Mouse (Mus musculus): Measurements from ENCODE around the gene Tmed8. TPM values are rescaled to one million over a fixed set of nuclear protein-coding genes. Genes with fewer than 3 reads are reported as not detected.
"Not testable (repeated sequence)": the region's sequence is repeated elsewhere in the genome, so short reads cannot be mapped to it uniquely, and the experiment has no call there.

Tmed8 gene
- polyA plus RNA-seq, 1 experiment from 2014 or later: 3.8 TPM

- WGBS: 65% methylated on average over 2 of the region's 2 CpGs
- H3K4me2 ChIP-seq (ENCODE audit: low read length): no peak overlapping the region
Observed at GRCm38 (mm10) chr12:87216053-87216452, 15.8 kb upstream of the Tmed8 start.

GRCm38 (mm10) chr12:87212844-87213606, 12.8 kb upstream of the Tmed8 start:
- H3K9me3 ChIP-seq (replicated peaks; ENCODE audit: control insufficient read depth, low read length): no peaks in the 10 kb centered on the region
- no peak overlapping the region for H3K4me2 ChIP-seq (ENCODE audit: low read length)
- no peaks in the 10 kb centered on the region for H3K4me1 ChIP-seq (ENCODE audit: control insufficient read depth, insufficient read depth, low read length)
- no peaks in the 10 kb centered on the region for H3K27me3 ChIP-seq (replicated peaks; ENCODE audit: control insufficient read depth, insufficient read depth, low read length)
- WGBS: 69% methylated on average over 2 of the region's 2 CpGs
- no peaks in the 10 kb centered on the region for H3K36me3 ChIP-seq (ENCODE audit: control insufficient read depth, insufficient read depth, low read length)
- H3K27ac ChIP-seq (ENCODE audit: low read depth, low read length): no peak overlapping the region
- ATAC-seq: no peak
- no peak overlapping the region for H3K4me3 ChIP-seq (ENCODE audit: low read depth, low read length)
- DNase-seq (ENCODE audit: low spot score): no peak
- no peak overlapping the region for H3K9ac ChIP-seq (ENCODE audit: low read length)

More at GRCm38 (mm10) chr12:87216053-87216452, 15.8 kb upstream of the Tmed8 start:
- Histone ChIP-seq H3K27me3 (replicated peaks; ENCODE audit: control insufficient read depth, insufficient read depth, low read length) (no peaks in the 10 kb centered on the region), H3K4me1 (ENCODE audit: control insufficient read depth, insufficient read depth, low read length) (no peaks in the 10 kb centered on the region), H3K36me3 (ENCODE audit: control insufficient read depth, insufficient read depth, low read length) (no peaks in the 10 kb centered on the region), H3K9ac (ENCODE audit: low read length) (no peak overlapping the region), H3K9me3 (replicated peaks; ENCODE audit: control insufficient read depth, low read length) (no peaks in the 10 kb centered on the region), H3K27ac (ENCODE audit: low read depth, low read length) (no peak overlapping the region), H3K4me3 (ENCODE audit: low read depth, low read length) (no peak overlapping the region)
- no peak for ATAC-seq
- DNase-seq (ENCODE audit: low spot score): no peak

- not testable (repeated sequence) for H3K27me3 ChIP-seq (replicated peaks; ENCODE audit: control insufficient read depth, insufficient read depth, low read length); H3K36me3 ChIP-seq (ENCODE audit: control insufficient read depth, insufficient read depth, low read length); H3K4me1 ChIP-seq (ENCODE audit: control insufficient read depth, insufficient read depth, low read length); H3K9ac ChIP-seq (ENCODE audit: low read length); DNase-seq (ENCODE audit: low spot score); H3K4me2 ChIP-seq (ENCODE audit: low read length); H3K4me3 ChIP-seq (ENCODE audit: low read depth, low read length); H3K9me3 ChIP-seq (replicated peaks; ENCODE audit: control insufficient read depth, low read length); ATAC-seq; H3K27ac ChIP-seq (ENCODE audit: low read depth, low read length)
- 87% methylated on average over 5 of the region's 5 CpGs for WGBS
Observed at GRCm38 (mm10) chr12:87205789-87206188, 5.5 kb upstream of the Tmed8 start.

- DNase-seq (ENCODE audit: low spot score): no peak
- Histone ChIP-seq H3K9me3 (replicated peaks; ENCODE audit: control insufficient read depth, low read length) (no peaks in the 10 kb centered on the region), H3K27me3 (replicated peaks; ENCODE audit: control insufficient read depth, insufficient read depth, low read length) (no peaks in the 10 kb centered on the region), H3K27ac (ENCODE audit: low read depth, low read length) (no peak overlapping the region), H3K4me3 (ENCODE audit: low read depth, low read length) (no peak overlapping the region), H3K4me2 (ENCODE audit: low read length) (no peak overlapping the region), H3K9ac (ENCODE audit: low read length) (no peak overlapping the region), H3K4me1 (ENCODE audit: control insufficient read depth, insufficient read depth, low read length) (peaks cover 7% of the 10 kb centered on the region), H3K36me3 (ENCODE audit: control insufficient read depth, insufficient read depth, low read length) (no peaks in the 10 kb centered on the region)
- ATAC-seq: no peak
- WGBS: 72% methylated on average over 5 of the region's 5 CpGs
Observed at GRCm38 (mm10) chr12:87201694-87202093, 1.4 kb upstream of the Tmed8 start.

- Histone ChIP-seq H3K9me3 (replicated peaks; ENCODE audit: control insufficient read depth, low read length) (no peaks in the 10 kb centered on the region), H3K4me2 (ENCODE audit: low read length) (peak within 1 kb of the TSS; percentile 84), H3K36me3 (ENCODE audit: control insufficient read depth, insufficient read depth, low read length) (no peaks in the 10 kb centered on the region), H3K27me3 (replicated peaks; ENCODE audit: control insufficient read depth, insufficient read depth, low read length) (no peaks in the 10 kb centered on the region), H3K9ac (ENCODE audit: low read length) (peak within 1 kb of the TSS; percentile 93), H3K4me1 (ENCODE audit: control insufficient read depth, insufficient read depth, low read length) (peaks cover 7% of the 10 kb centered on the region), H3K27ac (ENCODE audit: low read depth, low read length) (peak within 1 kb of the TSS; percentile 87), H3K4me3 (ENCODE audit: low read depth, low read length) (peak within 1 kb of the TSS; percentile 81)
- under 1% methylated on average over 35 of the region's 38 CpGs for WGBS
- ATAC-seq: peak; percentile 62
- peak; percentile 61 for DNase-seq (ENCODE audit: low spot score)
Observed at GRCm38 (mm10) chr12:87199206-87199972, 865 bp downstream of the Tmed8 start, which contains the start of gene Samd15. TSS of gene Samd15 (plus strand) at chr12:87199723.

GRCm38 (mm10) chr12:87198792-87199191, 1.5 kb downstream of the Tmed8 start:
- Histone ChIP-seq H3K4me3 (ENCODE audit: low read depth, low read length) (peak overlapping the region; percentile 81; the same call in 1 of the 2 replicates), H3K4me1 (ENCODE audit: control insufficient read depth, insufficient read depth, low read length) (peaks cover 7% of the 10 kb centered on the region), H3K36me3 (ENCODE audit: control insufficient read depth, insufficient read depth, low read length) (no peaks in the 10 kb centered on the region), H3K9me3 (replicated peaks; ENCODE audit: control insufficient read depth, low read length) (no peaks in the 10 kb centered on the region), H3K9ac (ENCODE audit: low read length) (peak overlapping the region; percentile 93; the same call in 1 of the 2 replicates), H3K27ac (ENCODE audit: low read depth, low read length) (no peak overlapping the region), H3K4me2 (ENCODE audit: low read length) (peak overlapping the region; percentile 84), H3K27me3 (replicated peaks; ENCODE audit: control insufficient read depth, insufficient read depth, low read length) (no peaks in the 10 kb centered on the region)
- ATAC-seq (no peak), DNase-seq (ENCODE audit: low spot score) (no peak)
- 51% methylated on average over 6 of the region's 6 CpGs for WGBS

- no peak overlapping the region for H3K4me2 ChIP-seq (ENCODE audit: low read length)
- no peak overlapping the region for H3K27ac ChIP-seq (ENCODE audit: low read depth, low read length)
- no peak overlapping the region for H3K9ac ChIP-seq (ENCODE audit: low read length)
- no peaks in the 10 kb centered on the region for H3K27me3 ChIP-seq (replicated peaks; ENCODE audit: control insufficient read depth, insufficient read depth, low read length)
- H3K4me1 ChIP-seq (ENCODE audit: control insufficient read depth, insufficient read depth, low read length): peaks cover 7% of the 10 kb centered on the region
- no peaks in the 10 kb centered on the region for H3K9me3 ChIP-seq (replicated peaks; ENCODE audit: control insufficient read depth, low read length)
- DNase-seq (ENCODE audit: low spot score) (no peak), ATAC-seq (no peak)
- no peaks in the 10 kb centered on the region for H3K36me3 ChIP-seq (ENCODE audit: control insufficient read depth, insufficient read depth, low read length)
- no peak overlapping the region for H3K4me3 ChIP-seq (ENCODE audit: low read depth, low read length)
Observed at GRCm38 (mm10) chr12:87196310-87196709, 3.9 kb downstream of the Tmed8 start.

GRCm38 (mm10) chr12:87195069-87195468, 5.2 kb downstream of the Tmed8 start:
- Histone ChIP-seq H3K9ac (ENCODE audit: low read length) (no peak overlapping the region), H3K4me2 (ENCODE audit: low read length) (no peak overlapping the region), H3K27ac (ENCODE audit: low read depth, low read length) (no peak overlapping the region), H3K4me3 (ENCODE audit: low read depth, low read length) (no peak overlapping the region), H3K27me3 (replicated peaks; ENCODE audit: control insufficient read depth, insufficient read depth, low read length) (no peaks in the 10 kb centered on the region), H3K36me3 (ENCODE audit: control insufficient read depth, insufficient read depth, low read length) (no peaks in the 10 kb centered on the region), H3K4me1 (ENCODE audit: control insufficient read depth, insufficient read depth, low read length) (peaks cover 7% of the 10 kb centered on the region), H3K9me3 (replicated peaks; ENCODE audit: control insufficient read depth, low read length) (no peaks in the 10 kb centered on the region)
- DNase-seq (ENCODE audit: low spot score) (no peak), ATAC-seq (no peak)
- 90% methylated on average over 1 of the region's 1 CpGs for WGBS

- H3K36me3 ChIP-seq (ENCODE audit: control insufficient read depth, insufficient read depth, low read length): no peaks in the 10 kb centered on the region
- ATAC-seq: no peak
- H3K27me3 ChIP-seq (replicated peaks; ENCODE audit: control insufficient read depth, insufficient read depth, low read length): no peaks in the 10 kb centered on the region
- no peak for DNase-seq (ENCODE audit: low spot score)
- H3K27ac ChIP-seq (ENCODE audit: low read depth, low read length): no peak overlapping the region
- H3K9ac ChIP-seq (ENCODE audit: low read length): no peak overlapping the region
- H3K4me1 ChIP-seq (ENCODE audit: control insufficient read depth, insufficient read depth, low read length): no peaks in the 10 kb centered on the region
- WGBS: 96% methylated on average over 3 of the region's 3 CpGs
- no peak overlapping the region for H3K4me2 ChIP-seq (ENCODE audit: low read length)
- no peaks in the 10 kb centered on the region for H3K9me3 ChIP-seq (replicated peaks; ENCODE audit: control insufficient read depth, low read length)
- no peak overlapping the region for H3K4me3 ChIP-seq (ENCODE audit: low read depth, low read length)
Observed at GRCm38 (mm10) chr12:87193008-87193407, 7.2 kb downstream of the Tmed8 start.
